Mouse (Mus musculus): ENCODE measurements around the gene Kdelr3. TPM values are rescaled to one million over a fixed set of nuclear protein-coding genes. Genes with fewer than 3 reads are reported as not detected.

The Kdelr3 gene
- polyA plus RNA-seq (2012; rRNA removed), result 4.6 and 9.2 TPM in 2 replicates

DNA sequence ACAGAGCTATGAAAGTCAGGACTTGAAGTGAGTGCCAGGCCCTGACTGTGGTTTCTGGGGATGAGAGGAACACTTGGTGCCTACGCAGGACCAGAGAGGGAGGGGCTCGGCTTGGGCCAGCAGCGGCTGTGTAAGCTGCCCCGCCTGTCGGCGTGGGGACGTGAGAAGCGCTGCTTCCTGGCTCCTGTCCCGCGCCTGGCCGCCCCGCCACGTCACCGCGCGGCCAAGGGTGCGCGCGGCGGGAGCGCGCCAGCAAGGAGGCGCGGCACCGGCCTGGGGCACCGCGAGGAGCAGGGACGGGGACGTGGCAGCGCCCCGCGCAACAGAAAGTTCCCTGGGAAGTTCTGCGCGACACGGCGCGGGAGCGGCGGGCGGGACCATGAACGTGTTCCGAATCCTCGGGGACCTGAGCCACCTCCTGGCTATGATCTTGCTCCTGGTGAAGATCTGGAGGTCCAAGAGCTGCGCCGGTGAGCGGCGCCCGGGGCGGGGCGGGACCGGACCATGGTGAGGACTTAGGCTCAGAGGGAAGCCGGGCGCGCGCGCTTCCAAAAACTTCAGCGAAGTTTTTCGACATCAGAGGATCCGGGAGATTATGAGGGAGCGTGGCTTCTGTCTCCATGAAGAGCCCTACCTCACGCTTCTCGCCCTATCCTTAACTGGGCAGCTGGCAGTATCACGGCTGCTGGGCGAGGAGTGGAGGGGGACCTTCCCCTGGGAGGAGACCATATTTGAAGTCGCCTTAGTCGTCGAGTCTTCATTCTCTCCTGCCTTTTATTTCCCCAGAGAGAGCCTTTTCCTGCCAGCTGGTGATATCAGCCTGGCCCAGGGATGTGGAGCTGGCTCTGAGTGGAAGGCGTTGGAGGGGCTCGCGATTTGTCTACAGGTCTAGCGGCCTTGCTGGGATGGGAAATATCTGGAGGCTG is at the start of gene Kdelr3:
TSS of gene Kdelr3 (plus strand) at position 241 of the 926 bp plus-strand sequence.

DNA sequence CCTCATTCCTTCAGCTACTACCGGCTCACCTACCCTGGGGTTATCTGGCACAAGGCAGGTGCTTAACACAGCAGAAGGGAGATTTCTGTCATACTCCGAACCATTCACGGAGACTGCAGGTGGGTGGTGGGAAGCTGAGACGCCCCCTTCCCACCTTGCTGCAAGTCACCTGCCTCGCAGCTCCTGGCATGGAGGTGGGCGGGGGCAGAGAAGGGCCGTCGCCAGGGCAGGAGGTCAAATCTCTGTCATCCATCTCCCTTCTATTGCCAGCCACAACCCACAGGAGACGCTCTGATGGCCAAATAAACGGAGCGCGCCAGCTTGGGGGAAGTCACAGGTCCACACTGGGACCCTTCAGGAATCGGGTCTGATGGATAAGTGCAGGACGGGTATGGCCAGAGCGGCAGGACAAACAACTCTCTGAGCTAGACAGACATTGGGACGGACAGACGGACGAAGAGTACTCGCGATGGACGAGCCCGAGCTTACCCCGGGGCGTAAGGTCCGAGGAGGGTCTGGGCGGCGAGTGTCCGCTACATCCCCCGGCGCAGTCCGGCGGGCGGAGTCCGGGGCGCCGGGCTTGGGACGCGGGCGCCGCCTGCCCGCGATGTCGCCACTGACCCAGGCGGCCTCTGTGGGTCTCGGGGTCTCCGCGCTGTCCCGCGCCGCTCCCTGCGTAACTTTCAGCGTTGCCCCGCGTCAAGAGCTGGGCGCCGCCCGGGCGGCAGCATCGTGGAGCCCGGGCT is 11.3 kb upstream of the Kdelr3 start, which contains the start of gene Kcnj4:
TSS of gene Kcnj4 (minus strand) at position 535 of the 746 bp plus-strand sequence.

DNA sequence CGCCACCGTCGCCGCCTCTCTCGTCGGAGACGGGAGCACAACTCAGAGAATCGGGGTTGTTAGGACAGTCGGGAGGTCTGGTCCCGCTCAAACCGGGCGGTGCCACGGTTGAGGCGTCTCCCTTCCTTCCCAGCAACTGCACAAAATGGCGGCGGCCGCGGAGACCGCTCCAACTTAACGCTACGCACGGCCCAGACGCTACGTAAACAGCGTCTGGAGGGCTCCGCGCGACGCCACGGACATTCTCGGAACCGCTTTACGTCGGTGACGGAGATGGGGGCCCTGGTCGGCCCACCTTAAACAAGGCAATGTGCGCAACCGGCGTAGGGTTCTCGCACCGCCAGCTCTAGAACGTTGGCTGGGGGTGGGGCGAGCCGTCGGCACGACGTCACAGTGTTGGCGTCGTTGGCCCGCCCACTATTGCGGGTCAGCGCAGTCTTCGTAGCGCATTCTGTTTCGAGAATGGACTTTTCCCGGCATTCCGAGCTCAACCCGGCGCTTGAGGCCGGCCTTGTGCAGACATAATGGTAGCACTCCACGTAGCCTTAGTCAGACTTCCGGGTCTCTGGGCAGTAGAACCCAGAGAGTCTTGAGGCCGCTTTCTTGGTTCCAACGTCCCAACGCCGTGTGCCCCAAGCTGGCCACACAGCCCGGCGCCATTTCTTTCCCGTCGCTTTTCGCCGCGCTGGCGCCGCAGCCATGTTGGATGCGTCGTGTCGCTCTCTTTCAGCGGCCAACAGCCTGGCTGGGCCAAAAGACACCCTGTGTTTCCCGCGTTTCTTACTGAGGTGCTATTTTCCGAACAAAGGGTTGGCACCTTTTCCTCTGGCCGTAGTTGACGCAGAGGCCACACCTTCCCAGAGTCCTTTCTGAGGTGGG is 30.4 kb downstream of the Kdelr3 start, which contains the start of gene Ddx17:
TSS of gene Ddx17 (minus strand) at position 332 of the 879 bp plus-strand sequence.

Other genes with a start within 250 kb of the Kdelr3 start
- gene Baiap2l2, start 230.9 kb upstream of the Kdelr3 start, polyA plus RNA-seq (2012; rRNA removed), result 4.0 and 5.5 TPM in 2 replicates
- gene Pla2g6, start 188.0 kb upstream of the Kdelr3 start, polyA plus RNA-seq (2012; rRNA removed), result 75.7 and 84.5 TPM in 2 replicates
- 3.0 and 3.8 TPM in 2 replicates for gene Maff, start 169.8 kb upstream of the Kdelr3 start, polyA plus RNA-seq (2012; rRNA removed)
- gene Tmem184b, start 112.8 kb upstream of the Kdelr3 start, polyA plus RNA-seq (2012; rRNA removed), result 41.0 and 46.1 TPM in 2 replicates
- gene Csnk1e, start 60.8 kb upstream of the Kdelr3 start, polyA plus RNA-seq (2012; rRNA removed), result 296 and 357 TPM in 2 replicates
- gene Kcnj4, start 11.2 kb upstream of the Kdelr3 start, polyA plus RNA-seq (2012; rRNA removed), result 4.9 and 7.1 TPM in 2 replicates
- 696 and 697 TPM in 2 replicates for gene Ddx17, start 30.3 kb downstream of the Kdelr3 start, polyA plus RNA-seq (2012; rRNA removed)
- 4.5 and 4.9 TPM in 2 replicates for gene Dmc1, start 88.7 kb downstream of the Kdelr3 start, polyA plus RNA-seq (2012; rRNA removed)
- 28.3 and 30.0 TPM in 2 replicates for gene Fam227a, start 142.5 kb downstream of the Kdelr3 start, polyA plus RNA-seq (2012; rRNA removed)
- 39.3 and 40.3 TPM in 2 replicates for gene Cby1, start 142.8 kb downstream of the Kdelr3 start, polyA plus RNA-seq (2012; rRNA removed)
- 118 and 129 TPM in 2 replicates for gene Tomm22, start 154.4 kb downstream of the Kdelr3 start, polyA plus RNA-seq (2012; rRNA removed)
- 39.8 and 41.7 TPM in 2 replicates for gene Josd1, start 171.5 kb downstream of the Kdelr3 start, polyA plus RNA-seq (2012; rRNA removed)
- gene Gtpbp1, start 174.4 kb downstream of the Kdelr3 start, polyA plus RNA-seq (2012; rRNA removed), result 33.6 and 39.4 TPM in 2 replicates
- 31.2 and 33.9 TPM in 2 replicates for gene Sun2, start 226.1 kb downstream of the Kdelr3 start, polyA plus RNA-seq (2012; rRNA removed)